Comparison of ENCODE assay signal across 20 mouse cellular contexts in the genomic region with DNA sequence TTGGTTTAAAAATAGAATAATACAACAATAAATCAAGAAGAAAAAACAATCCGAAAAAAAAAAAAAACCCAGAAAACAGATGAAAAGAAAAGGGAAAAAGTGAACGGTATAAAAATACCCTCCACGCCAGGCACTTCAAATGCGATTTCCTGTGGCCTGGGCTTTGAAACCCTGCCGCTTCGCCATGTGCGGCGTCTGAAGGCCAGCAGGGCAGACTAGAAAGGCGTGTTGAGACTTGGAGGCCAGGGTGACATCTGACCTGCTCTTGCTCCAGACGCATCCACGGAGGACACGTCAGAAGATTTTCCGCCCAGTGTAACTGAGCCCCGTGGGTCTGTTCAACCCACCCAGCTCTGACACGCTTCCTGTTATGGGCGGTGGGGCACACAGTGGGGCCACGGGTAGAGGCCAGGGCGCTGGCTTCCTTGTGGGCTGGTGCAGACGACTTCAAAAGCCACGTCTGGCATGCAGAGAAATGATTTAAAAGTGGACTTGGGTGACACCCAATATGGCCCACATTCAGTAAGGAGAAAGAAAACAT. TPM values are rescaled to one million over a fixed set of nuclear protein-coding genes. Genes with fewer than 3 reads are reported as not detected.
DNase-seq lines count a peak whose midpoint lies in the region; ATAC-seq and TF ChIP-seq lines count a peak whose summit lies in the region.
"Had no signal": no experiment of that assay in that cellular context is flagged by ENCODE, and none has a peak within 500 bp of the region (broad histone marks: within the 10 kb centered on the region; RNA-seq: fewer than 3 reads in every experiment).

No protein-coding gene starts in this region.

- intact Hi-C loops in gastrocnemius, adult 2 months (cut with DNase I) = no loop called here

- H3K4me1 ChIP-seq in CH12.LX (ENCODE audit: control insufficient read depth in 1 of 2, insufficient read depth in 2 of 2) = peaks cover 8 to 10% of the 10 kb centered on the region in 2 experiments
- peaks cover 5% of the 10 kb centered on the region for H3K4me1 ChIP-seq in limb, embryonic 12.5 days (replicated peaks)
- H3K4me1 ChIP-seq in heart, embryonic 10.5 days = 0 out of 2 replicates have a peak, but pooled peaks cover 3% of the 10 kb centered on the region
- H3K4me1 ChIP-seq: forebrain, embryonic 13.5 days; heart, embryonic 15.5 days; stomach, embryonic 15.5 days had no signal

- no peak overlapping the region for H3K4me2 ChIP-seq in CH12.LX (ENCODE audit: insufficient read depth, low read depth, poor library complexity, severe bottlenecking)
- H3K4me2 ChIP-seq in limb, embryonic 12.5 days = no peak overlapping the region
- H3K4me2 ChIP-seq: forebrain, embryonic 13.5 days; heart, embryonic 15.5 days; stomach, embryonic 15.5 days had no signal

- H3K9ac ChIP-seq in CH12.LX (ENCODE audit: insufficient read depth, low read depth) = no peak overlapping the region
- no peak overlapping the region for H3K9ac ChIP-seq in limb, embryonic 12.5 days (replicated peaks)
- H3K9ac ChIP-seq: forebrain, embryonic 13.5 days; heart, embryonic 15.5 days; stomach, embryonic 15.5 days had no signal

- peak; percentile 37 for DNase-seq in gastrocnemius, adult 2 months
- DNase-seq in gastrocnemius, adult 8-10 months (ENCODE audit: low spot score in 2 of 2) = no peak
- no peak for DNase-seq in CH12.LX (ENCODE audit: extremely low read depth)
- DNase-seq in adrenal gland, postnatal 36 days = peak; percentile 16 to 42
- no peak for DNase-seq in right cerebral cortex, postnatal 25 days
- DNase-seq in heart, embryonic 10.5 days (ENCODE audit: low spot score) = no peak
- DNase-seq in natural killer cell, adult 2 months (ENCODE audit: low spot score in 2 of 2) = no peak
- DNase-seq: gastrocnemius, postnatal 36 days; thymus, postnatal 25 days had no signal

- ATAC-seq in limb, embryonic 12.5 days (ENCODE audit: insufficient number of reproducible peaks, insufficient read depth, low FRiP score, low TSS enrichment, low read depth) = no peak
- ATAC-seq: forebrain, embryonic 13.5 days had no signal

- H3K9me3 ChIP-seq in CH12.LX (replicated peaks; ENCODE audit: low read length) = no peaks in the 10 kb centered on the region
- H3K9me3 ChIP-seq in limb, embryonic 12.5 days = no peaks in the 10 kb centered on the region
- no peaks in the 10 kb centered on the region for H3K9me3 ChIP-seq in heart, embryonic 10.5 days
- H3K9me3 ChIP-seq: heart, embryonic 15.5 days; stomach, embryonic 15.5 days had no signal

- no peak for TF ChIP-seq RAD21 in CH12.LX (IDR thresholded peaks at IDR 0.05; ENCODE audit: low read depth, low read length)

- H3K27me3 ChIP-seq in CH12.LX (replicated peaks) = no peaks in the 10 kb centered on the region
- no peaks in the 10 kb centered on the region for H3K27me3 ChIP-seq in limb, embryonic 12.5 days
- H3K27me3 ChIP-seq in heart, embryonic 10.5 days (ENCODE audit: insufficient read depth, poor library complexity, severe bottlenecking) = no peaks in the 10 kb centered on the region
- H3K27me3 ChIP-seq: forebrain, embryonic 13.5 days; stomach, embryonic 15.5 days had no signal

- TF ChIP-seq POLR2A in CH12.LX (IDR thresholded peaks at IDR 0.05; ENCODE audit: low read depth, low read length) = no peak

- H3K27ac ChIP-seq in gastrocnemius, adult 2 months = no peak overlapping the region
- H3K27ac ChIP-seq in CH12.LX (ENCODE audit: insufficient read depth, low read depth) = no peak overlapping the region
- 0 out of 2 replicates have a peak overlapping the region, but pooled peaks have one; percentile 53 for H3K27ac ChIP-seq in limb, embryonic 12.5 days
- H3K27ac ChIP-seq in heart, embryonic 10.5 days = no peak overlapping the region
- H3K27ac ChIP-seq: forebrain, embryonic 13.5 days; heart, embryonic 15.5 days; stomach, embryonic 15.5 days had no signal

- no peaks in the 10 kb centered on the region for H3K36me3 ChIP-seq in CH12.LX (replicated peaks in 1 of 2; ENCODE audit: control insufficient read depth in 1 of 2, insufficient read depth in 1 of 2, low read length in 1 of 2)
- no peaks in the 10 kb centered on the region for H3K36me3 ChIP-seq in limb, embryonic 12.5 days
- no peaks in the 10 kb centered on the region for H3K36me3 ChIP-seq in heart, embryonic 10.5 days
- H3K36me3 ChIP-seq: heart, embryonic 15.5 days; stomach, embryonic 15.5 days had no signal

- no peak overlapping the region for H3K4me3 ChIP-seq in gastrocnemius, adult 2 months
- H3K4me3 ChIP-seq in CH12.LX (replicated peaks in 1 of 3; ENCODE audit: low read depth in 2 of 3, low read length in 2 of 3, poor library complexity in 1 of 3) = no peak overlapping the region
- H3K4me3 ChIP-seq in limb, embryonic 12.5 days (replicated peaks) = no peak overlapping the region
- no peak overlapping the region for H3K4me3 ChIP-seq in heart, embryonic 10.5 days
- H3K4me3 ChIP-seq: forebrain, embryonic 13.5 days; heart, embryonic 15.5 days; stomach, embryonic 15.5 days had no signal

- dilution Hi-C loops in CH12.LX (cut with MboI; ENCODE audit: extremely low pct_ligation_motif_present, extremely low pct_unique_long_range_greater_than_20kb, low sequenced_read_pairs) = no loop called here

- TF ChIP-seq CTCF in gastrocnemius, adult 2 months (IDR thresholded peaks at IDR 0.05) = no peak
- TF ChIP-seq CTCF in CH12.LX (conservative IDR thresholded peaks at IDR 0.05 in 1 of 2, IDR thresholded peaks at IDR 0.05 in 1 of 2; ENCODE audit: low read depth in 2 of 2, low read length in 2 of 2) = no peak

- H3K79me2 ChIP-seq in CH12.LX (replicated peaks; ENCODE audit: control insufficient read depth, extremely low read depth, insufficient read depth, poor library complexity, severe bottlenecking) = no peaks in the 10 kb centered on the region

- WGBS in limb, embryonic 12.5 days = 44% methylated on average over 20 of the region's 20 CpGs
- WGBS in heart, embryonic 10.5 days = 66% methylated on average over 20 of the region's 20 CpGs

- peak; percentile 41; the same call in 1 of the 2 replicates for TF ChIP-seq EP300 in CH12.LX (IDR thresholded peaks at IDR 0.05; ENCODE audit: low read length)

- in situ Hi-C loops in CH12.LX (cut with MboI; ENCODE audit: low pct_ligation_motif_present, low pct_unique_long_range_greater_than_20kb, low sequenced_read_pairs) = no loop called here

TF ChIP-seq in CH12.LX, 34 proteins besides CTCF, POLR2A, EP300 and RAD21:
- 0 out of 2 replicates have a peak, but pooled peaks have one; percentile 10 for TF ChIP-seq IRF4 (IDR thresholded peaks at IDR 0.05; ENCODE audit: low read depth, low read length)
- 0 out of 2 replicates have a peak, but pooled peaks have one; percentile 39 for TF ChIP-seq CHD1 (IDR thresholded peaks at IDR 0.05; ENCODE audit: low read depth, low read length)
- TF ChIP-seq TCF12 (IDR thresholded peaks at IDR 0.05; ENCODE audit: low read depth, low read length) = peak; percentile 44; the same call in 1 of the 2 replicates
- peak; percentile 61; the same call in 1 of the 2 replicates for TF ChIP-seq MEF2A (IDR thresholded peaks at IDR 0.05; ENCODE audit: borderline replicate concordance, low read depth, low read length)
- peak; percentile 29; the same call in 1 of the 2 replicates for TF ChIP-seq MXI1 (IDR thresholded peaks at IDR 0.05; ENCODE audit: low read depth, low read length)
- TF ChIP-seq MAZ (IDR thresholded peaks at IDR 0.05; ENCODE audit: low read depth, low read length) = no peak
- TF ChIP-seq ELF1 (IDR thresholded peaks at IDR 0.05; ENCODE audit: low read depth, low read length) = peak; percentile 45; the same call in 1 of the 2 replicates
- TF ChIP-seq JUN (IDR thresholded peaks at IDR 0.05; ENCODE audit: insufficient read depth, low read depth, low read length) = no peak
- TF ChIP-seq ZKSCAN1 (IDR thresholded peaks at IDR 0.05; ENCODE audit: borderline replicate concordance, low read depth, low read length) = peak; percentile 90
- TF ChIP-seq BHLHE40 (IDR thresholded peaks at IDR 0.05; ENCODE audit: low read depth, low read length) = 0 out of 2 replicates have a peak, but pooled peaks have one; percentile 11
- 0 out of 2 replicates have a peak, but pooled peaks have one; percentile 48 for TF ChIP-seq MYC (IDR thresholded peaks at IDR 0.05; ENCODE audit: low read depth, low read length)
- TF ChIP-seq USF1 (IDR thresholded peaks at IDR 0.05; ENCODE audit: low read depth, low read length) = no peak
- peak; percentile 69 for TF ChIP-seq MAX (IDR thresholded peaks at IDR 0.05; ENCODE audit: low read length)

RNA-seq across cellular contexts. Expression of gene Smim23, which starts 22.3 kb away (rescaled TPM):
- total RNA-seq in gastrocnemius, adult 2 months (2021) = not detected
- not detected for total RNA-seq in gastrocnemius, adult 8-10 months (2022)
- total RNA-seq in CH12.LX (2012; rRNA removed) (not detected in 2 replicates), CH12.LX (2014; rRNA removed) (not detected in 2 replicates)
- polyA plus RNA-seq in CH12.LX (2012; ENCODE audit: insufficient read length, low read depth) = not detected in 2 replicates
- total RNA-seq in adrenal gland, postnatal 36 days (2021) = not detected
- polyA plus RNA-seq in limb, embryonic 12.5 days (2016; fragmentation: Nextera tagmentation; extraction: Ambion mirVana) = not detected in 2 replicates
- polyA plus RNA-seq in heart, embryonic 10.5 days (2016; fragmentation: Nextera tagmentation; extraction: Ambion mirVana) = not detected in 2 replicates
- total RNA-seq: adrenal gland, adult 18-20 months; common myeloid progenitor, adult 5-6 weeks; gastrocnemius, postnatal 36 days; layer of hippocampus, postnatal 25 days; liver, adult 2 months; megakaryocyte-erythroid progenitor cell, adult 5-6 weeks had no signal
- polyA plus RNA-seq: C2C12; forebrain, embryonic 13.5 days; heart, embryonic 15.5 days; kidney, embryonic 14.5 days; liver, adult 2 months; stomach, embryonic 15.5 days had no signal

Comparison
In these comparisons a context has a peak if more than half of its experiments do, and no peak if none do; other contexts are left out.
1. DNase-seq: peak in gastrocnemius, adult 2 months (single experiment) and adrenal gland, postnatal 36 days (2 of 2); none in gastrocnemius, adult 8-10 months (0 of 2), CH12.LX (single experiment), right cerebral cortex, postnatal 25 days (single experiment), heart, embryonic 10.5 days (single experiment) and natural killer cell, adult 2 months (0 of 2).